Mouse (Mus musculus) spleen, adult 10 weeks (tissue): ENCODE measurements around the gene Gpr108. TPM values are rescaled to one million over a fixed set of nuclear protein-coding genes. Genes with fewer than 3 reads are reported as not detected.

Experiments
- polyA plus RNA-seq: library from polyadenylated mRNA; stranded (reverse); fragments of 350-450 nt; fragmentation: Illumina TruSeq; extraction: RNeasy Lipid Tissue Mini Kit (QIAGEN cat#74804); gene quantifications from one replicate; pipeline ENCODE4 v1.2.3, GENCODE M21; 2015; ENCODE audit warnings: low replicate concordance; ENCODE audit not compliant: insufficient read depth

The Gpr108 gene
- 32.8 TPM for polyA plus RNA-seq

GRCm38 (mm10) chr17:57248201-57248699 is at the start of gene Gpr108:
Gene Gpr108 (minus strand): TSS chr17:57248446.

GRCm38 (mm10) chr17:57278943-57279590 is 30.8 kb upstream of the Gpr108 start, which contains the start of gene Vav1:
Gene Vav1 (plus strand): TSS chr17:57279100.

GRCm38 (mm10) chr17:57249186-57250181 is 1.2 kb upstream of the Gpr108 start, which contains the start of gene Trip10:
Gene Trip10 (plus strand): TSS chr17:57249455.

GRCm38 (mm10) chr17:57228014-57228413 is 20.2 kb downstream of the Gpr108 start, which contains the start of gene C3:
Gene C3 (minus strand): TSS chr17:57228136.

GRCm38 (mm10) chr17:57194041-57194507 is 54.2 kb downstream of the Gpr108 start, which contains the start of gene Tnfsf14:
Gene Tnfsf14 (minus strand): TSS chr17:57194177.

Other genes with a start within 250 kb of the Gpr108 start
- not detected for gene Pspn, start 248.4 kb downstream of the Gpr108 start, polyA plus RNA-seq
- 29.0 TPM for gene Gtf2f1, start 237.2 kb downstream of the Gpr108 start, polyA plus RNA-seq
- gene Gm17949, start 237.0 kb downstream of the Gpr108 start, polyA plus RNA-seq, result not detected
- gene Khsrp, start 216.9 kb downstream of the Gpr108 start, polyA plus RNA-seq, result 40.8 TPM
- not detected for gene Slc25a41, start 206.8 kb downstream of the Gpr108 start, polyA plus RNA-seq
- 0.84 TPM for gene Crb3, start 189.3 kb downstream of the Gpr108 start, polyA plus RNA-seq
- 10.4 TPM for gene Slc25a23, start 188.6 kb downstream of the Gpr108 start, polyA plus RNA-seq
- gene Dennd1c, start 169.9 kb downstream of the Gpr108 start, polyA plus RNA-seq, result 128 TPM
- gene Tubb4a, start 160.7 kb downstream of the Gpr108 start, polyA plus RNA-seq, result 0.83 TPM
- gene Tnfsf9, start 143.1 kb downstream of the Gpr108 start, polyA plus RNA-seq, result 2.3 TPM
- not detected for gene Cd70, start 98.7 kb downstream of the Gpr108 start, polyA plus RNA-seq
- 6.5 TPM for gene Tnfsf14, start 54.3 kb downstream of the Gpr108 start, polyA plus RNA-seq
- gene C3, start 20.3 kb downstream of the Gpr108 start, polyA plus RNA-seq, result 530 TPM
- 18.0 TPM for gene Trip10, start 1.0 kb upstream of the Gpr108 start, polyA plus RNA-seq
- gene Vav1, start 30.7 kb upstream of the Gpr108 start, polyA plus RNA-seq, result 106 TPM
- 87.2 TPM for gene Adgre1, start 110.2 kb upstream of the Gpr108 start, polyA plus RNA-seq